ENCODE assay signal across 10 mouse cellular contexts in the genomic region with DNA sequence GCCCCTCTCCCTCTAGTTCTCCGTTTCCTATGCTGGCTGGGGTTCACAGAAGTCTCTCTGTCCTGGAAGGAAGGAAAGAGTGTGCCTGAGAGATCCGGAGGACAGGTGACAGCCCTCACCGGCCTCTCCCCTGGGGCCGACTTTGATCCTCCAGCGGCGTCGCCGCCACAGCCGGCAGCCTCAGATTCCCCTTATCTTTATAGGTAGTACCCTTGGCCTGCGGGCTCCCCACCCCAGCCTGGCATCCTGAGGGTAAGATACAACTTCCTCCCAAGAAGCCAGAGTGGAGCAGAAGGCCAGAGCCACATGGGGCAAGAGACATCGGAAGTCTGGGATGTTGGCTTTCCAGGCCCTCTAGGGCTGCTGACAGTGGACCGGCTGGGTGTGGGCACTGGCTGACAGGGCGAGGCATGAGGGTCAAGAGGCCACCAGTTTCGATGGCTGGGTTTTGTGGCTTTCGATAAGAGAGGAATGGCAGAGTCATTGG. TPM values are rescaled to one million over a fixed set of nuclear protein-coding genes. Genes with fewer than 3 reads are reported as not detected.
A peak's percentile ranks its signal among the peaks of the same experiment; 100 is the strongest.
DNase-seq lines count a peak whose midpoint lies in the region; ATAC-seq and TF ChIP-seq lines count a peak whose summit lies in the region.
"Had no signal": no experiment of that assay in that cellular context is flagged by ENCODE, and none has a peak within 500 bp of the region (broad histone marks: within the 10 kb centered on the region; RNA-seq: fewer than 3 reads in every experiment).

No protein-coding gene starts in this region.

- peaks cover 32% of the 10 kb centered on the region for H3K4me1 ChIP-seq in heart, embryonic 15.5 days (replicated peaks)
- peaks cover 67% of the 10 kb centered on the region for H3K4me1 ChIP-seq in E14TG2a.4 (replicated peaks; ENCODE audit: low read depth, low read length)
- H3K4me1 ChIP-seq in hindbrain, embryonic 12.5 days, result peaks cover 46% of the 10 kb centered on the region
- H3K4me1 ChIP-seq in lung, postnatal 0 days (ENCODE audit: insufficient read depth, low read depth, low read length), result peaks cover 19% of the 10 kb centered on the region

- TF ChIP-seq CTCF in E14TG2a.4 (conservative IDR thresholded peaks at IDR 0.05; ENCODE audit: low read length), result no peak
- no peak for TF ChIP-seq CTCF in lung, postnatal 0 days (IDR thresholded peaks at IDR 0.05)

- no peak overlapping the region for H3K27ac ChIP-seq in heart, embryonic 15.5 days
- no peak overlapping the region for H3K27ac ChIP-seq in hindbrain, embryonic 12.5 days
- peak overlapping the region; percentile 81 for H3K27ac ChIP-seq in lung, postnatal 0 days (ENCODE audit: low read length)
- H3K27ac ChIP-seq: limb, embryonic 15.5 days had no signal

- H3K9me3 ChIP-seq in heart, embryonic 15.5 days (replicated peaks), result no peaks in the 10 kb centered on the region
- no peaks in the 10 kb centered on the region for H3K9me3 ChIP-seq in E14TG2a.4 (ENCODE audit: low read length)
- no peaks in the 10 kb centered on the region for H3K9me3 ChIP-seq in hindbrain, embryonic 12.5 days (replicated peaks)
- H3K9me3 ChIP-seq in lung, postnatal 0 days (ENCODE audit: low read length), result no peaks in the 10 kb centered on the region
- H3K9me3 ChIP-seq: G1E; limb, embryonic 15.5 days had no signal

- H3K36me3 ChIP-seq in heart, embryonic 15.5 days, result no peaks in the 10 kb centered on the region
- peaks cover 3% of the 10 kb centered on the region; the same call in 1 of the 2 replicates for H3K36me3 ChIP-seq in E14TG2a.4 (ENCODE audit: insufficient read depth, low read length)
- no peaks in the 10 kb centered on the region for H3K36me3 ChIP-seq in hindbrain, embryonic 12.5 days
- H3K36me3 ChIP-seq in lung, postnatal 0 days (ENCODE audit: insufficient read depth, low read length), result no peaks in the 10 kb centered on the region
- H3K36me3 ChIP-seq: G1E; limb, embryonic 15.5 days had no signal

- H3K27me3 ChIP-seq in heart, embryonic 15.5 days, result peaks cover 49% of the 10 kb centered on the region
- H3K27me3 ChIP-seq in E14TG2a.4 (ENCODE audit: insufficient read depth, low read length), result no peaks in the 10 kb centered on the region
- peaks cover 78% of the 10 kb centered on the region for H3K27me3 ChIP-seq in hindbrain, embryonic 12.5 days
- H3K27me3 ChIP-seq in lung, postnatal 0 days (replicated peaks; ENCODE audit: insufficient read depth, low read length), result no peaks in the 10 kb centered on the region

- peak overlapping the region; percentile 4; the same call in 1 of the 2 replicates for H3K4me3 ChIP-seq in heart, embryonic 15.5 days
- peak overlapping the region; percentile 72 for H3K4me3 ChIP-seq in E14TG2a.4 (replicated peaks; ENCODE audit: low read length)
- no peak overlapping the region for H3K4me3 ChIP-seq in hindbrain, embryonic 12.5 days
- no peak overlapping the region for H3K4me3 ChIP-seq in lung, postnatal 0 days (ENCODE audit: low read depth, low read length)
- H3K4me3 ChIP-seq: limb, embryonic 15.5 days had no signal

- intact Hi-C loops in heart, postnatal 10 days (cut with DNase I), result no loop called here

- H3K9ac ChIP-seq in heart, embryonic 15.5 days, result 0 out of 2 replicates have a peak overlapping the region, but pooled peaks have one; percentile 4
- H3K9ac ChIP-seq in hindbrain, embryonic 12.5 days, result no peak overlapping the region
- 0 out of 2 replicates have a peak overlapping the region, but pooled peaks have one; percentile 16 for H3K9ac ChIP-seq in lung, postnatal 0 days (replicated peaks; ENCODE audit: low read depth)
- H3K9ac ChIP-seq: limb, embryonic 15.5 days had no signal

- H3K4me2 ChIP-seq in heart, embryonic 15.5 days, result peak overlapping the region; percentile 48
- H3K4me2 ChIP-seq in hindbrain, embryonic 12.5 days (replicated peaks), result peak overlapping the region; percentile 19; the same call in 1 of the 2 replicates
- no peak overlapping the region for H3K4me2 ChIP-seq in lung, postnatal 0 days (replicated peaks; ENCODE audit: low read depth, low read length)

- peak; percentile 35 for TF ChIP-seq EP300 in lung, postnatal 0 days (IDR thresholded peaks at IDR 0.05)

- 7% methylated on average over 15 of the region's 15 CpGs for WGBS in heart, embryonic 15.5 days
- 9% methylated on average over 15 of the region's 15 CpGs for WGBS in hindbrain, embryonic 12.5 days
- 12% methylated on average over 15 of the region's 15 CpGs for WGBS in lung, postnatal 0 days

- DNase-seq in heart, postnatal 10 days, result no peak
- DNase-seq in lung, postnatal 0 days (ENCODE audit: low spot score), result peak; percentile 59
- DNase-seq in layer of hippocampus, postnatal 10 days (ENCODE audit: low spot score in 2 of 2), result no peak
- DNase-seq in layer of hippocampus, postnatal 25 days (ENCODE audit: extremely low spot score in 1 of 2, low spot score in 1 of 2), result no peak
- DNase-seq in thymus, postnatal 36 days, result no peak

- no peak for ATAC-seq in heart, embryonic 15.5 days (replicated peaks; ENCODE audit: insufficient number of reproducible peaks, insufficient read depth, low FRiP score, low read depth)
- no peak for ATAC-seq in hindbrain, embryonic 12.5 days (ENCODE audit: low FRiP score)
- peak; percentile 33 for ATAC-seq in lung, postnatal 0 days

RNA-seq across cellular contexts. Expression of a gene that starts 13.5 kb away (rescaled TPM):
- polyA plus RNA-seq in heart, embryonic 15.5 days (2015; fragmentation: Nextera tagmentation; extraction: Ambion mirVana), result 2.7 and 4.2 TPM in 2 replicates
- total RNA-seq in heart, postnatal 10 days (2021), result 1 to 10 TPM; 8.1 TPM
- 2.7 and 3.2 TPM in 2 replicates for polyA plus RNA-seq in hindbrain, embryonic 12.5 days (2016; fragmentation: Nextera tagmentation; extraction: Ambion mirVana)
- 9.7 and 10.3 TPM in 2 replicates for polyA plus RNA-seq in lung, postnatal 0 days (2015; fragmentation: Nextera tagmentation; extraction: Ambion mirVana)
- 1 to 10 TPM; 2.5 to 2.7 TPM for total RNA-seq in layer of hippocampus, postnatal 10 days (2021)
- 1 to 10 TPM in 1 of 2 experiments, under 1 TPM in 1; 0.99 to 1.4 TPM for total RNA-seq in layer of hippocampus, postnatal 25 days (2021)
- total RNA-seq: G1E had no signal
- polyA plus RNA-seq: G1E had no signal

RNA-seq across cellular contexts. Expression of a gene that starts 48.3 kb away (rescaled TPM):
- polyA plus RNA-seq in heart, embryonic 15.5 days (2015; fragmentation: Nextera tagmentation; extraction: Ambion mirVana), result 3.2 and 5.7 TPM in 2 replicates
- 10 to 100 TPM; 11.6 to 14.7 TPM for total RNA-seq in heart, postnatal 10 days (2021)
- 6.1 and 10.9 TPM in 2 replicates for polyA plus RNA-seq in hindbrain, embryonic 12.5 days (2016; fragmentation: Nextera tagmentation; extraction: Ambion mirVana)
- polyA plus RNA-seq in lung, postnatal 0 days (2015; fragmentation: Nextera tagmentation; extraction: Ambion mirVana), result 2.9 and 3.8 TPM in 2 replicates
- total RNA-seq in layer of hippocampus, postnatal 10 days (2021), result 1 to 10 TPM; 5.8 to 6.7 TPM
- total RNA-seq in layer of hippocampus, postnatal 25 days (2021), result 10 to 100 TPM; 15.1 to 21.6 TPM
- total RNA-seq: G1E had no signal
- polyA plus RNA-seq: G1E had no signal

Comparison
In these comparisons a context has a peak if more than half of its experiments do, and no peak if none do; other contexts are left out.
1. H3K4me3 ChIP-seq: peak in heart, embryonic 15.5 days (single experiment) and E14TG2a.4 (single experiment); none in hindbrain, embryonic 12.5 days (single experiment) and lung, postnatal 0 days (single experiment).